Mouse (Mus musculus) MEL (cell line): ENCODE results near the gene Ffar1. TPM values are rescaled to one million over a fixed set of nuclear protein-coding genes. Genes with fewer than 3 reads are reported as not detected.
"Not testable (repeated sequence)": the region's sequence is repeated elsewhere in the genome, so short reads cannot be mapped to it uniquely, and the experiment has no call there.

Experiments
- DNase-seq: peaks from one replicate; pipeline ENCODE4 v3.0.0; 2011; ENCODE audit warnings: low read depth, low spot score
- H3K27ac ChIP-seq: 2 replicates; pipeline ENCODE4 v1.5.1; 2012; ENCODE audit warnings: low read depth, mild to moderate bottlenecking, control low read depth, low read length, moderate library complexity; ENCODE audit not compliant: control insufficient read depth
- H3K27me3 ChIP-seq, 2 experiments: fragments of 150-350 bp in 1 of 2; sonication (generic) in 1 of 2; 2 replicates each; pipeline ENCODE4 v1.6.1; 2012; ENCODE audit warnings: low read length in 2 of 2, mild to moderate bottlenecking in 2 of 2, improper control_type of control experiment in 1 of 2, moderate library complexity in 1 of 2; ENCODE audit not compliant: insufficient read depth in 2 of 2, control insufficient read depth in 1 of 2
- H3K36me3 ChIP-seq, 2 experiments: 2 replicates each; pipeline ENCODE4 v1.6.1; 2012 to 2014; ENCODE audit warnings: low read length in 2 of 2, improper control_type of control experiment in 1 of 2, inconsistent platforms in 1 of 2, mild to moderate bottlenecking in 1 of 2; ENCODE audit not compliant: insufficient read depth in 2 of 2, control insufficient read depth in 1 of 2
- H3K4me1 ChIP-seq, 2 experiments: fragments of 150-350 bp in 1 of 2; sonication (generic) in 1 of 2; 2 replicates each; pipeline ENCODE4 v1.6.1; 2012; ENCODE audit warnings: low read length in 2 of 2, improper control_type of control experiment in 1 of 2, mild to moderate bottlenecking in 1 of 2; ENCODE audit not compliant: insufficient read depth in 2 of 2, control insufficient read depth in 1 of 2
- H3K4me3 ChIP-seq, 2 experiments: fragments of 150-350 bp in 1 of 2; sonication (generic) in 1 of 2; 2 replicates each; pipeline ENCODE4 v1.5.1; 2012; ENCODE audit warnings: low read depth in 2 of 2, low read length in 2 of 2, mild to moderate bottlenecking in 2 of 2, moderate library complexity in 2 of 2, control low read depth in 1 of 2, improper control_type of control experiment in 1 of 2; ENCODE audit not compliant: control insufficient read depth in 1 of 2, insufficient read depth in 1 of 2
- H3K79me2 ChIP-seq: 2 replicates; pipeline ENCODE4 v1.6.1; 2012; ENCODE audit warnings: mild to moderate bottlenecking, low read length, moderate library complexity; ENCODE audit not compliant: control insufficient read depth, poor library complexity, insufficient read depth
- H3K9ac ChIP-seq: 2 replicates; pipeline ENCODE4 v1.6.1; 2012; ENCODE audit warnings: low read depth, mild to moderate bottlenecking, control low read depth, low read length, moderate library complexity; ENCODE audit not compliant: control insufficient read depth, poor library complexity, severe bottlenecking
- H3K9me3 ChIP-seq: fragments of 150-350 bp; sonication (generic); replicated peaks from 2 replicates; pipeline ENCODE4 v1.6.1; 2012; ENCODE audit warnings: mild to moderate bottlenecking, low read length, improper control_type of control experiment, moderate library complexity; ENCODE audit not compliant: insufficient read depth
- BHLHE40 ChIP-seq: IDR thresholded peaks from 2 replicates; pipeline ENCODE4 v1.6.1; 2012; ENCODE audit warnings: low read depth, mild to moderate bottlenecking, inconsistent platforms, low read length, improper control_type of control experiment, borderline replicate concordance
- E2F4 ChIP-seq: IDR thresholded peaks from 2 replicates; pipeline ENCODE4 v1.6.1; 2011; ENCODE audit warnings: low read depth, low read length, improper control_type of control experiment, borderline replicate concordance
- ELF1 ChIP-seq: IDR thresholded peaks from 2 replicates; pipeline ENCODE4 v1.6.1; 2014; ENCODE audit warnings: low read depth, mild to moderate bottlenecking, inconsistent platforms, low read length, improper control_type of control experiment, moderate library complexity
- EP300 ChIP-seq, 2 experiments: IDR thresholded peaks; 2 replicates each; pipeline ENCODE4 v1.6.1; 2011; ENCODE audit warnings: improper control_type of control experiment in 2 of 2, low read length in 2 of 2, low read depth in 1 of 2, mild to moderate bottlenecking in 1 of 2
- GATA1 ChIP-seq: IDR thresholded peaks from 2 replicates; pipeline ENCODE4 v1.6.1; 2011; ENCODE audit warnings: low read depth, low read length, improper control_type of control experiment
- HCFC1 ChIP-seq: IDR thresholded peaks from 2 replicates; pipeline ENCODE4 v1.6.1; 2012; ENCODE audit warnings: low read depth, mild to moderate bottlenecking, inconsistent platforms, low read length, improper control_type of control experiment, moderate library complexity
- JUND ChIP-seq: IDR thresholded peaks from 2 replicates; pipeline ENCODE4 v1.6.1; 2011; ENCODE audit warnings: low read depth, mild to moderate bottlenecking, improper control_type of control experiment, low read length
- KAT2A ChIP-seq: conservative IDR thresholded peaks from 2 replicates; pipeline ENCODE4 v1.6.1; 2012; ENCODE audit warnings: low read depth, low read length, improper control_type of control experiment, inconsistent platforms
- MAFK ChIP-seq: IDR thresholded peaks from 2 replicates; pipeline ENCODE4 v1.6.1; 2011; ENCODE audit warnings: low read depth, mild to moderate bottlenecking, low read length, improper control_type of control experiment, borderline replicate concordance
- MAX ChIP-seq: IDR thresholded peaks from 2 replicates; pipeline ENCODE4 v1.6.1; 2011; ENCODE audit warnings: low read length, improper control_type of control experiment
- MAZ ChIP-seq: IDR thresholded peaks from 2 replicates; pipeline ENCODE4 v1.6.1; 2012; ENCODE audit warnings: low read depth, mild to moderate bottlenecking, inconsistent platforms, low read length, improper control_type of control experiment
- MEF2A ChIP-seq: IDR thresholded peaks from 2 replicates; pipeline ENCODE4 v1.6.1; 2014; ENCODE audit warnings: low read depth, mild to moderate bottlenecking, inconsistent platforms, low read length, improper control_type of control experiment; ENCODE audit not compliant: poor library complexity, insufficient replicate concordance, severe bottlenecking; ENCODE audit errors: extremely low read depth
- MXI1 ChIP-seq: IDR thresholded peaks from 2 replicates; pipeline ENCODE4 v1.6.1; 2011; ENCODE audit warnings: mild to moderate bottlenecking, low read depth, low read length, improper control_type of control experiment
- MYB ChIP-seq: IDR thresholded peaks from 2 replicates; pipeline ENCODE4 v1.6.1; 2011; ENCODE audit warnings: mild to moderate bottlenecking, low read depth, low read length, improper control_type of control experiment
- RAD21 ChIP-seq: IDR thresholded peaks from 2 replicates; pipeline ENCODE4 v1.6.1; 2011; ENCODE audit warnings: mild to moderate bottlenecking, low read depth, low read length, improper control_type of control experiment
- RCOR1 ChIP-seq: IDR thresholded peaks from 2 replicates; pipeline ENCODE4 v1.6.1; 2012; ENCODE audit warnings: low read depth, mild to moderate bottlenecking, inconsistent platforms, low read length, improper control_type of control experiment
- TBP ChIP-seq: IDR thresholded peaks from 2 replicates; pipeline ENCODE4 v1.8.0; 2011; ENCODE audit warnings: low read depth, low read length, improper control_type of control experiment
- UBTF ChIP-seq: IDR thresholded peaks from 2 replicates; pipeline ENCODE4 v1.6.1; 2012; ENCODE audit warnings: low read depth, mild to moderate bottlenecking, inconsistent platforms, low read length, improper control_type of control experiment, moderate library complexity, borderline replicate concordance; ENCODE audit not compliant: insufficient read depth
- USF1 ChIP-seq: IDR thresholded peaks from 2 replicates; pipeline ENCODE4 v1.6.1; 2014; ENCODE audit warnings: low read depth, mild to moderate bottlenecking, inconsistent platforms, low read length, improper control_type of control experiment, moderate library complexity
- ZNF384 ChIP-seq: IDR thresholded peaks from 2 replicates; pipeline ENCODE4 v1.6.1; 2012; ENCODE audit warnings: low read depth, mild to moderate bottlenecking, inconsistent platforms, low read length, improper control_type of control experiment
- polyA plus RNA-seq, 2 experiments: library from polyadenylated mRNA; stranded (reverse) in 1 of 2; unstranded in 1 of 2; fragments of >175 nt in 1 of 2; fragments of >200 nt in 1 of 2; gene quantifications; 2 replicates each; pipeline versions ENCODE4 v1.2.1 to v1.2.4; 2012; ENCODE audit warnings: low replicate concordance in 2 of 2, low read depth in 1 of 2; ENCODE audit not compliant: insufficient read length in 2 of 2, insufficient read depth in 1 of 2, missing spikeins in 1 of 2
- total RNA-seq: library from RNA; depleted of rRNA; stranded (reverse); fragments of 300-350 nt; gene quantifications from 2 replicates; pipeline ENCODE4 v1.2.3, GENCODE M21; 2012

Gene Ffar1
- total and polyA plus RNA-seq, 3 experiments, result not detected

DNA sequence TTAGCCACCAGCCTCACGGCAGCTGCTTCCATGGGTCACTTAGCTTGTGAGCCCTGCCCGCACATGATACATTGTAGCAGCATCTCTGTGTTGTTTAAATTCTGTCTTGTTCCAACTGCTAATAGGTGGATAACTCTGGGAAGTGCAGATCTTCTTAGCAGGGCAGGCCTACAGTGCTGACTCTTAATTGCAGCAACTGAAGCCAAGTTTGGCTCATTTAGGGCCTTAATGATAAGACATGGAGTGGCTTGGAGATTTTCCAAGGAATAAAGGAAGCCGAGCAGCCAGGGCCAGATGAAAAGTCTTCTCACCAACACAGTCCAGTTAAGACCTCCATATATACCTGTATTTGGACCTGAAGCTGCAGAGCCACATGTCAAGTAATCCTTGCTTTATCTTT, 21.1 kb downstream of the Ffar1 start (continued):
- TF ChIP-seq KAT2A, result no peak
- TF ChIP-seq EP300 (IDR thresholded peaks at IDR 0.05; ENCODE audit: low read depth in 1 of 2, low read length in 2 of 2), result peak; percentile 42 to 59
- no peak for TF ChIP-seq MAFK
- TF ChIP-seq RCOR1, result peak; percentile 20; the same call in 1 of the 2 replicates
- no peak for TF ChIP-seq RAD21
- no peak for TF ChIP-seq ELF1
- 0 out of 2 replicates have a peak, but pooled peaks have one; percentile 6 for TF ChIP-seq MXI1
- TF ChIP-seq ZNF384, result no peak
- no peak for TF ChIP-seq USF1

DNA sequence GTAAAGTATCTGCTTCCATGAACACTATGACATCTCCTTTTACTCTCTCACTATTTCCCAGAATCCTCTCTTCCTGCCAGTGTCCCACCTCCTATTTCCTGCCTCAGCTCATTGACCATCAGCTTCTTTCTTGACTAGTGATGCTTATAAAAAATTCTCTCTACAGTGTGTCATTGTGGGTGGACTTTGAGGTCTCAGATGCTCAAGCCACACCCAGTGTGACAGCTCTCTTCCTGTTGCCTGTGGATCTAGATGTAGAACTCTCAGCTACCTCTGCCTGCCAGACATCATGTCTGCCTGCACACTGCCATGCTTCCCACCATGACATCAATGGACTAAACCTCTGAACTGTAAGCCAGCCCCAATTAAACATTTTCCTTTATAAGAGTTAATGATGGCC, 24.1 kb downstream of the Ffar1 start:
- Histone ChIP-seq H3K4me1 (peaks cover 17 to 21% of the 10 kb centered on the region in 2 experiments), H3K9me3 (no peaks in the 10 kb centered on the region), H3K4me3 (no peak overlapping the region), H3K79me2 (no peaks in the 10 kb centered on the region), H3K36me3 (peaks cover 0 to 16% of the 10 kb centered on the region in 2 experiments; a peak in 2 of 4 replicates), H3K27ac (no peak overlapping the region), H3K27me3 (no peaks in the 10 kb centered on the region), H3K9ac (no peak overlapping the region)
- no peak for DNase-seq
- TF ChIP-seq MAZ (no peak), ZNF384 (peak; percentile 27; the same call in 1 of the 2 replicates), GATA1 (no peak)

DNA sequence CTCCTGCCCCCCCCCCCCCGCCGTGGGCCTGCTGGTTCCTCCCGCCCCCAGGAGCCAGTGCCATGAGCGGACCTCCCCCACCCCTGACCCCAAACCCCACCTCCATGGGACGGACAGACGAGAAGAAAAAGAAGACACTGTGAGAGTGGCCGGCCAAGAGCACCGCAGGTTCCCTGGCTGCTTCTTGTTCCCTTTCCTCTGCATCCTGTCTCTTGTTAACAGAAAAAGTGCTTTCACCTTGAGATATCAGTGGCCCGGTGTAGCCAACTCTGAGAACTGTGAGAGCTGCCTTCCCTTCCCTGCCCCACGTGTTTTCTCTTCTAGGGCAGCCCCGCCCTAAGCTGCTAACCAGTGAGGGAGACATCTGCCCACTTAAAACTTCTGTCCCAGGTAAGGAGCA, 28.7 kb downstream of the Ffar1 start:
- H3K9ac ChIP-seq, H3K27me3 ChIP-seq, H3K79me2 ChIP-seq, H3K27ac ChIP-seq, DNase-seq, H3K9me3 ChIP-seq, H3K4me3 ChIP-seq: not testable (repeated sequence)
- peaks cover 3 to 17% of the 10 kb centered on the region in 2 experiments; a peak in 3 of 4 replicates for H3K4me1 ChIP-seq
- H3K36me3 ChIP-seq, result peaks cover 0 to 13% of the 10 kb centered on the region in 2 experiments; a peak in 2 of 4 replicates

DNA sequence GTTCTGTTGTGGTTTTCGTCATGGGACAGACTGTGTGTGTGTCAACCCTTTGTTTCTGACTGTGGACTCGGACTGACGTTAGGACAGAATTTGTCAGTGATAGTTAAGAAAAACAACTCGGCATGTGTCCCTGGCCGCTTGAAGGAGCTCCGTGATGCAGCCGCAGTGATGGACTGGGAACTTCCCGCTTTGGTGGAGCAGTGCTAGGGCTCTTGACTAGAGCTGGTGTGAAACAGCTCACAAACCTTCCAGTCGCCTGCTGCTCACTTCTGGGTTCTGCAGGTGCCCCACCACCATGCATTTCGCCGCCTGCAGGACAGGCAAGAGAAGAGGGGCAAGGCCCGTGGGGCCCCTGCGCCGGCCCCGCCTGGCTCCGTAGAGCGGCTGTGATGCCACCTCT, 29.1 kb downstream of the Ffar1 start:
- Histone ChIP-seq H3K27me3 (no peaks in the 10 kb centered on the region), H3K27ac (no peak overlapping the region), H3K4me3 (no peak overlapping the region), H3K79me2 (no peaks in the 10 kb centered on the region), H3K36me3 (peaks cover 0 to 13% of the 10 kb centered on the region in 2 experiments; a peak in 2 of 4 replicates), H3K9me3 (no peaks in the 10 kb centered on the region), H3K9ac (no peak overlapping the region)
- no peak for DNase-seq
- no peak for TF ChIP-seq EP300 (IDR thresholded peaks at IDR 0.05; ENCODE audit: low read depth in 1 of 2, low read length in 2 of 2)
- no peak for TF ChIP-seq BHLHE40
- TF ChIP-seq MEF2A, result no peak
- TF ChIP-seq HCFC1, result no peak
- no peak for TF ChIP-seq MYB
- TF ChIP-seq JUND, result no peak
- TF ChIP-seq UBTF, result no peak
- no peak for TF ChIP-seq MAX
- no peak for TF ChIP-seq USF1
- TF ChIP-seq GATA1, result no peak
- TF ChIP-seq TBP, result no peak
- TF ChIP-seq E2F4, result no peak
- TF ChIP-seq, all 39 proteins: peak for 0
- H3K4me1 ChIP-seq, result peaks cover 3 to 17% of the 10 kb centered on the region in 2 experiments; a peak in 3 of 4 replicates
